Mouse (Mus musculus) cortical plate, adult 2 months (tissue): ENCODE data around the gene Angptl7.

Source experiments
- CTCF ChIP-seq: fragments of 200-500 bp; IDR thresholded peaks from 2 replicates; pipeline ENCODE4 v1.5.1; 2011; ENCODE audit warnings: mild to moderate bottlenecking, control low read depth, low read length; ENCODE audit not compliant: insufficient read depth; ENCODE audit errors: extremely low read depth
- POLR2A ChIP-seq: fragments of 200-500 bp; IDR thresholded peaks from 2 replicates; pipeline ENCODE4 v1.6.1; 2011; ENCODE audit warnings: mild to moderate bottlenecking, low read length, control low read depth; ENCODE audit not compliant: insufficient read depth; ENCODE audit errors: extremely low read depth

DNA sequence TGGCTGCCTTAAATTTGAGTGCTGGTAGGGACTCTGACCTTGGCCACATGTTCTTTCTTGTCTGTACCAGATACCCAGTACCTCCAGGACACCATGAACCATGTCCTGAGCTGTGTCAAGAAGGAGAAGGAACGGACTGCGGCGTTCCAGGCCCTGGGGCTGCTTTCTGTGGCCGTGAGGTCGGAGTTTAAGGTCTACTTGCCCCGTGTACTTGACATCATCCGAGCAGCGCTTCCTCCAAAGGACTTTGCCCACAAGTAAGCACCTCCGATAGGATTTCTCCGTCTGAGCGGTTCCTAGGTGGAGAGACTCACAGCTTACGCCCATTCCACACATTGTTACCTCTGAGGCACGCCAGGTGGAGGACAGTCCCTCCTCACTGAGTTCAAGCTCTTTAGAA, 37.5 kb downstream of the Angptl7 start:
- TF ChIP-seq POLR2A (no peak), CTCF (no peak)
